Mouse (Mus musculus) limb, embryonic 11.5 days (tissue): ENCODE measurements around the gene Mgat5. TPM values are rescaled to one million over a fixed set of nuclear protein-coding genes. Genes with fewer than 3 reads are reported as not detected.

ENCODE experiments used
- ATAC-seq: fragments of 200-750 bp; cut with Nextera tagmentation; 2 replicates; pipeline ENCODE4 v1.8.0; 2017; ENCODE audit warnings: low read depth; ENCODE audit not compliant: insufficient number of reproducible peaks, low FRiP score, low TSS enrichment
- DNase-seq: peaks from one replicate; pipeline ENCODE4 v3.0.0-alpha.2; 2015; ENCODE audit warnings: low spot score
- H3K27ac ChIP-seq: fragments of 300-500 bp; sonication (generic); replicated peaks from 2 replicates; pipeline ENCODE4 v1.5.1; 2014; ENCODE audit warnings: low read depth, mild to moderate bottlenecking, low read length
- H3K27me3 ChIP-seq: fragments of 300-500 bp; sonication (generic); 2 replicates; pipeline ENCODE4 v1.6.1; 2014; ENCODE audit warnings: mild to moderate bottlenecking, low read length, mixed read lengths; ENCODE audit not compliant: control insufficient read depth, insufficient read depth
- H3K36me3 ChIP-seq: fragments of 300-500 bp; sonication (generic); 2 replicates; pipeline ENCODE4 v1.6.1; 2014; ENCODE audit warnings: mild to moderate bottlenecking, low read length, moderate library complexity, mixed read lengths; ENCODE audit not compliant: control insufficient read depth, insufficient read depth
- H3K4me1 ChIP-seq: fragments of 300-500 bp; sonication (generic); 2 replicates; pipeline ENCODE4 v1.6.1; 2014; ENCODE audit warnings: low read length, mixed read lengths; ENCODE audit not compliant: control insufficient read depth, insufficient read depth
- H3K4me2 ChIP-seq: fragments of 300-500 bp; sonication (generic); 2 replicates; pipeline ENCODE4 v1.6.1; 2014; ENCODE audit warnings: low read depth, mild to moderate bottlenecking, moderate library complexity; ENCODE audit not compliant: severe bottlenecking
- H3K4me3 ChIP-seq: fragments of 300-500 bp; sonication (generic); 2 replicates; pipeline ENCODE4 v1.5.1; 2014; ENCODE audit warnings: low read depth, low read length
- H3K9ac ChIP-seq: fragments of 300-500 bp; sonication (generic); 2 replicates; pipeline ENCODE4 v1.6.1; 2014; ENCODE audit warnings: mild to moderate bottlenecking, low read length
- H3K9me3 ChIP-seq: fragments of 300-500 bp; sonication (generic); 2 replicates; pipeline ENCODE4 v1.6.1; 2016; ENCODE audit warnings: low read length; ENCODE audit not compliant: control insufficient read depth
- WGBS: fragments of 180-500 bp; shearing (Covaris S2); extraction: QIAGEN DNeasy Blood & Tissue Kit; methylation state at CpG from one replicate; pipeline ENCODE4 v1.1.7; 2014; 5-methylcytosine and 5-hydroxymethylcytosine counted together
- polyA plus RNA-seq: library from polyadenylated mRNA; unstranded; fragments of >200 nt; fragmentation: Nextera tagmentation; extraction: Ambion mirVana; gene quantifications from 2 replicates; pipeline ENCODE4 v1.2.1, GENCODE M21; 2014

Mgat5 gene
- polyA plus RNA-seq, 1 experiment from 2014 or later, result 6.3 TPM

- WGBS, result 31% methylated on average over 6 of the region's 6 CpGs
- peak; percentile 42; the same call in 1 of the 2 replicates for ATAC-seq
- H3K4me2 ChIP-seq, result no peak overlapping the region
- H3K4me1 ChIP-seq, result peaks cover 6% of the 10 kb centered on the region; the same call in 1 of the 2 replicates
- no peak overlapping the region for H3K9ac ChIP-seq
- no peaks in the 10 kb centered on the region for H3K36me3 ChIP-seq
- peak; percentile 32 for DNase-seq
- no peaks in the 10 kb centered on the region for H3K27me3 ChIP-seq
- H3K4me3 ChIP-seq, result no peak overlapping the region
- no peak overlapping the region for H3K27ac ChIP-seq
- no peaks in the 10 kb centered on the region for H3K9me3 ChIP-seq
Measured at GRCm38 (mm10) chr1:127239914-127240313, 35.1 kb downstream of the Mgat5 start.

- Histone ChIP-seq H3K4me3 (no peak overlapping the region), H3K27ac (no peak overlapping the region), H3K9me3 (no peaks in the 10 kb centered on the region), H3K9ac (no peak overlapping the region), H3K27me3 (0 out of 2 replicates have a peak, but pooled peaks cover 2% of the 10 kb centered on the region), H3K4me2 (no peak overlapping the region), H3K4me1 (peaks cover 6% of the 10 kb centered on the region; the same call in 1 of the 2 replicates), H3K36me3 (no peaks in the 10 kb centered on the region)
- no peak for ATAC-seq
- WGBS, result 88% methylated on average over 15 of the region's 15 CpGs
- DNase-seq, result no peak
Measured at GRCm38 (mm10) chr1:127242151-127242887, 37.5 kb downstream of the Mgat5 start.

- peaks cover 6% of the 10 kb centered on the region; the same call in 1 of the 2 replicates for H3K4me1 ChIP-seq
- DNase-seq (no peak), ATAC-seq (no peak)
- H3K9me3 ChIP-seq, result no peaks in the 10 kb centered on the region
- no peak overlapping the region for H3K27ac ChIP-seq
- H3K9ac ChIP-seq, result no peak overlapping the region
- no peaks in the 10 kb centered on the region for H3K36me3 ChIP-seq
- no peak overlapping the region for H3K4me3 ChIP-seq
- WGBS, result 64% methylated on average over 6 of the region's 6 CpGs
- no peak overlapping the region for H3K4me2 ChIP-seq
- H3K27me3 ChIP-seq, result 0 out of 2 replicates have a peak, but pooled peaks cover 2% of the 10 kb centered on the region
Measured at GRCm38 (mm10) chr1:127242888-127243588, 38.2 kb downstream of the Mgat5 start.

- Histone ChIP-seq H3K27me3 (0 out of 2 replicates have a peak, but pooled peaks cover 2% of the 10 kb centered on the region), H3K36me3 (no peaks in the 10 kb centered on the region), H3K9ac (no peak overlapping the region), H3K4me3 (no peak overlapping the region), H3K4me1 (peaks cover 6% of the 10 kb centered on the region; the same call in 1 of the 2 replicates), H3K4me2 (no peak overlapping the region), H3K27ac (no peak overlapping the region), H3K9me3 (no peaks in the 10 kb centered on the region)
- 87% methylated on average over 11 of the region's 11 CpGs for WGBS
- no peak for ATAC-seq
- DNase-seq, result no peak
Measured at GRCm38 (mm10) chr1:127244054-127244770, 39.4 kb downstream of the Mgat5 start.

GRCm38 (mm10) chr1:127246158-127246557 is 41.3 kb downstream of the Mgat5 start:
- no peak overlapping the region for H3K4me3 ChIP-seq
- no peak for DNase-seq
- WGBS, result 84% methylated on average over 6 of the region's 6 CpGs

GRCm38 (mm10) chr1:127248433-127248832 is 43.6 kb downstream of the Mgat5 start:
- Histone ChIP-seq H3K27ac (no peak overlapping the region), H3K9me3 (no peaks in the 10 kb centered on the region), H3K4me1 (no peaks in the 10 kb centered on the region), H3K4me2 (no peak overlapping the region), H3K36me3 (no peaks in the 10 kb centered on the region), H3K4me3 (no peak overlapping the region), H3K27me3 (0 out of 2 replicates have a peak, but pooled peaks cover 2% of the 10 kb centered on the region), H3K9ac (no peak overlapping the region)
- WGBS, result 94% methylated on average over 1 of the region's 1 CpGs
- ATAC-seq, result no peak
- DNase-seq, result no peak

More at GRCm38 (mm10) chr1:127246158-127246557, 41.3 kb downstream of the Mgat5 start:
- H3K4me1 ChIP-seq, result no peaks in the 10 kb centered on the region
- H3K4me2 ChIP-seq, result no peak overlapping the region
- no peak overlapping the region for H3K9ac ChIP-seq
- no peak for ATAC-seq
- H3K36me3 ChIP-seq, result no peaks in the 10 kb centered on the region
- no peak overlapping the region for H3K27ac ChIP-seq
- 0 out of 2 replicates have a peak, but pooled peaks cover 2% of the 10 kb centered on the region for H3K27me3 ChIP-seq
- H3K9me3 ChIP-seq, result no peaks in the 10 kb centered on the region

GRCm38 (mm10) chr1:127249621-127250020 is 44.8 kb downstream of the Mgat5 start:
- Histone ChIP-seq H3K4me2 (no peak overlapping the region), H3K9ac (no peak overlapping the region), H3K27me3 (0 out of 2 replicates have a peak, but pooled peaks cover 2% of the 10 kb centered on the region), H3K9me3 (no peaks in the 10 kb centered on the region), H3K27ac (no peak overlapping the region), H3K4me3 (no peak overlapping the region), H3K4me1 (no peaks in the 10 kb centered on the region), H3K36me3 (no peaks in the 10 kb centered on the region)
- no peak for DNase-seq
- ATAC-seq, result no peak

GRCm38 (mm10) chr1:127250313-127250712 is 45.5 kb downstream of the Mgat5 start:
- no peaks in the 10 kb centered on the region for H3K4me1 ChIP-seq
- ATAC-seq (no peak), DNase-seq (no peak)
- H3K4me3 ChIP-seq, result no peak overlapping the region
- H3K9ac ChIP-seq, result no peak overlapping the region
- no peaks in the 10 kb centered on the region for H3K9me3 ChIP-seq
- 0 out of 2 replicates have a peak, but pooled peaks cover 2% of the 10 kb centered on the region for H3K27me3 ChIP-seq
- H3K27ac ChIP-seq, result no peak overlapping the region
- no peaks in the 10 kb centered on the region for H3K36me3 ChIP-seq
- no peak overlapping the region for H3K4me2 ChIP-seq
